Mouse (Mus musculus): ENCODE measurements at regions not wholly inside any gene's neighbourhood (a gene's known extent, or its start where the extent isn't known, plus 50 kb on each side); places are given as distances from the start of the nearest gene placed in this dataset.
A peak's percentile ranks its signal among the peaks of the same experiment; 100 is the strongest.

DNA sequence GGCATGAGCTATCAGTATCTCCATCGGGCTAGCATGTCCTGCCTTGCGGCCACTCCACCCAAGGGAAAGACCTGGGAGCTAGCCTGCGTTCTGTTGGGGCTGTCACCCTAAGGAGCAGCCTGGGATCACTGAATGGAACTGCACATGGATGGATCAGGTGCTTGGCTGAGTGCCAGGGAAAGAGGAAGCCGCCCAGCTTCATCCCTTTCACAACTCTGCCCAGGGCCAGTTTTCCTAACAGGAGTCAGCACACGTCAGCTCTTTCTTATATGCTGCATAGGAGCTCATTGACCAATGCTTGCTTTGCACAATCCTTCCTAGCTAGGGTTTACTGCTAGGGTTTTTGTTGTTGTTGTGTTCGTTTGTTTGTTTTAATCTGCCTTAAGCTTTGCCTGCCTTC lies 134.3 kb upstream of the Mylip start:
- ATAC-seq = no peak
- H3K9me3 ChIP-seq = no peaks in the 10 kb centered on the region
- no peaks in the 10 kb centered on the region for H3K4me1 ChIP-seq (replicated peaks)
- H3K4me2 ChIP-seq (replicated peaks) = no peak overlapping the region
- 82% methylated on average over 6 of the region's 6 CpGs for WGBS
- no peak overlapping the region for H3K9ac ChIP-seq (replicated peaks)
- no peaks in the 10 kb centered on the region for H3K36me3 ChIP-seq
- no peak overlapping the region for H3K27ac ChIP-seq
- no peaks in the 10 kb centered on the region for H3K27me3 ChIP-seq
- H3K4me3 ChIP-seq (replicated peaks) = no peak overlapping the region

DNA sequence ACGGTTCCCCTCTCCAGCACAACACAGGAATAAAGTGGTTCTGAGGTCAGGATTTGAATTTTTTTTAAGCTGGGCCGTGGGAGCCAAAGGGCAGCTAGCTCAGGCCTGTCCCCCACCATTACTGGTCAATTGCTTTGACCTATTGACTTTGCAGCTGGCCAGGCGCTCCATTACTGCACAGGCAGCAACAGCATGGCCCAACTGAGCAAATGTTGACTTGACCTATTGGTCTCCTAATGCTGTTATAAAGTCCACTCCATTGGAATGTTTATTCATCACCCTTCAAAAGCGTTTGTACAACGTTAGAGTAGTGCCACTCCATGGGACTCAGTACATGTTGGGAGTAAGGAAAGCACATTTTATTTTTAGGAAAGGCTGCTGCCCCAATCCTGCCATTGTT lies 127.5 kb upstream of the Mylip start:
- Histone ChIP-seq H3K36me3 (no peaks in the 10 kb centered on the region), H3K4me2 (replicated peaks) (no peak overlapping the region), H3K9me3 (no peaks in the 10 kb centered on the region), H3K27me3 (no peaks in the 10 kb centered on the region), H3K9ac (replicated peaks) (no peak overlapping the region), H3K27ac (no peak overlapping the region), H3K4me3 (replicated peaks) (no peak overlapping the region), H3K4me1 (replicated peaks) (no peaks in the 10 kb centered on the region)
- ATAC-seq = no peak
- WGBS = 65% methylated on average over 5 of the region's 5 CpGs

DNA sequence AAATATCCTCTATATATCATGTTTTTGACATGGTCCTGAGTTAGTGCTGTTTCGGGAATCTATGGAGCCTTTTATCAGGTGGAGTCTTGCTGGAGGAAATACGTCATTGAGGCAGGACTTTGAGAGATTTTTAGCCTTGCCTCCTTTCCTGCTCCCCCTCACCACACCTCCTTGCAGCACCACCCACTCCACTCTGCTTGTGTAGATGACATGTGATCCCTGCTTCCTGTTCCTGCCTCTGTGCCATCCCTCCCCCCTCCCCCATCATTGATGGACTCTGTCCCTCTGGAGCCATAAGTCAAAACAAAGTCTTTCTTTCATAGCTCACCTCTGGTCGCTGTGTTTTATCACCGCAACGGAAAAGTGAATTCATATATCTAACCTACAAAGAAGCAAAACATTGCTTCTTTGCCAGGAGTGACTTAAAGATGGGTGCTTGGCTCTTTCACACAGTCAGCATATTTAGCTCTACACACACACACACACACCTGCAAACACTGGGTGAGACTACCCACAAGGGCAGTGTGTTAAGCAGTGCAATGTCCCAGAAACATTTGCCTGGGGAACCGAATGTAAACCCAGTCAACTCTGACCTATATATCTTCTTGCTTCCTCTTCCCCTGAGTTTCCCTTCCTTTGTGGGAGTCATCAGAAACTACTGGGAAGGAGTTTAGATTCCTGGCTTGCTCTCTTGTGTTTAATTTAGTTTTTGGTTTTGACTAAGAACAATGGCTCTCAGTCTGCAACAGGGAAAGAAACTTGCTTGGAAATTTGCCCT lies 123.1 kb upstream of the Mylip start:
- Histone ChIP-seq H3K9ac (replicated peaks) (no peak overlapping the region), H3K9me3 (no peaks in the 10 kb centered on the region), H3K27me3 (no peaks in the 10 kb centered on the region), H3K4me3 (replicated peaks) (no peak overlapping the region), H3K4me2 (replicated peaks) (no peak overlapping the region), H3K36me3 (no peaks in the 10 kb centered on the region), H3K27ac (no peak overlapping the region), H3K4me1 (replicated peaks) (no peaks in the 10 kb centered on the region)
- no peak for ATAC-seq
- 91% methylated on average over 6 of the region's 6 CpGs for WGBS

GRCm38 (mm10) chr13:45267446-45267845 lies 122.1 kb upstream of the Mylip start:
- Histone ChIP-seq H3K27ac (no peak overlapping the region), H3K36me3 (no peaks in the 10 kb centered on the region), H3K27me3 (no peaks in the 10 kb centered on the region), H3K4me1 (replicated peaks) (no peaks in the 10 kb centered on the region), H3K9me3 (no peaks in the 10 kb centered on the region), H3K9ac (replicated peaks) (no peak overlapping the region), H3K4me2 (replicated peaks) (no peak overlapping the region), H3K4me3 (replicated peaks) (no peak overlapping the region)
- no peak for ATAC-seq
- 82% methylated on average over 5 of the region's 5 CpGs for WGBS

- H3K4me3 ChIP-seq (replicated peaks) = no peak overlapping the region
- H3K27ac ChIP-seq = 0 out of 2 replicates have a peak overlapping the region, but pooled peaks have one; percentile 5
- 51% methylated on average over 4 of the region's 4 CpGs for WGBS
- H3K36me3 ChIP-seq = no peaks in the 10 kb centered on the region
- H3K9ac ChIP-seq (replicated peaks) = no peak overlapping the region
- no peaks in the 10 kb centered on the region for H3K9me3 ChIP-seq
- no peaks in the 10 kb centered on the region for H3K27me3 ChIP-seq
- no peak overlapping the region for H3K4me2 ChIP-seq (replicated peaks)
- no peaks in the 10 kb centered on the region for H3K4me1 ChIP-seq (replicated peaks)
- ATAC-seq = peak; percentile 24; the same call in 1 of the 2 replicates
Measured at GRCm38 (mm10) chr13:45267906-45268305, 121.6 kb upstream of the Mylip start.

DNA sequence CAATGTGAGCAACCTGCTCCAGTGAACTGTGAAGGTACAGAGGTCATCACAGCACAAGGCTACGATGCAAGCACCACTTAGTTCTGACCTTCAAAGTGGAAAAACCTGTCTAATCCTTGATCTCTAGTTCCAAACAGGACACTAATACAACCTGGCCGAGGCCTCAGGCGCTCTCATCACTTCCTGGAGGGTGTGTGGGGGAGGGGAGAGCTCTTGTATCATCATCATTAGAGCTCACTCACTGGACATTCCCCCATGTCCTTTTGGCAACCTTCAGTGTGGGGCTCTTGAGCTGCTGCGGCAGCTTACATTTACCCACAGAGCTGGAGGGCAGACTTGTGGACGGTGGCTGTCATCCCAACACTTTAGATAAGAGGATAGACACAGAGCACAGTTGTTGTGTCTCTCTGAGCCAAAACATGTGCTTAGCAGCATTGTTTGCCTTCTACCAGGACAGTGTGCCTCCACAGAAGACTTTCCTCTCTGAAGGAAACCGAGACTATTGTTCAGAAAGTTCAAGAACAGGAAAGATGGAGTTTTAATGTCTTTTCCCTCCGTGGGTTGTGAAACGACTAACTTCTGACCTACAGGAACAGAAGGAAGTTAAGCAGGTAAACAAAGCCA lies 115.2 kb upstream of the Mylip start:
- no peaks in the 10 kb centered on the region for H3K27me3 ChIP-seq
- H3K4me1 ChIP-seq (replicated peaks) = no peaks in the 10 kb centered on the region
- H3K36me3 ChIP-seq = no peaks in the 10 kb centered on the region
- no peak overlapping the region for H3K27ac ChIP-seq
- H3K4me3 ChIP-seq (replicated peaks) = no peak overlapping the region
- ATAC-seq = no peak
- no peaks in the 10 kb centered on the region for H3K9me3 ChIP-seq
- WGBS = 81% methylated on average over 8 of the region's 8 CpGs
- no peak overlapping the region for H3K4me2 ChIP-seq (replicated peaks)
- H3K9ac ChIP-seq (replicated peaks) = no peak overlapping the region

DNA sequence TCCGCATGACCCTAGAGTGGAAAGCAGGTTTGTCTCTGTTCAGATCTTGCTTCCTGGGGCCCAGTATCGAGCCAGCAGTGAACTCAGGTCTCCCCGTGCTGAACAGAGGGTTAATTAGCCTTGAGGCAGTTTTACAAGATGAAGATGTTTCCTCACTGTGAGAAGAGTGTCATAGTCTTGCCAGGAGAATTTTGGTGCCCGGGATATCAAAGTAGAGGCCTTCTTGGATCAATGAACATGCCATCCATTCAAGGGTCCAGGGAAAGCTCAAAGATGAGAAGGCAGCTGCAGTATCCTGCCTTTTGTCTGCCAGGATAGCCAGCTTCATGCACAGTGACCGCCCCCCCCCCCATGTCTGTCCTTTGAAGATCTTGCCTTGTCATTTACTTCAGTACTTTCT lies 114.2 kb upstream of the Mylip start:
- no peaks in the 10 kb centered on the region for H3K27me3 ChIP-seq
- H3K4me1 ChIP-seq (replicated peaks) = no peaks in the 10 kb centered on the region
- H3K4me2 ChIP-seq (replicated peaks) = no peak overlapping the region
- 61% methylated on average over 5 of the region's 5 CpGs for WGBS
- no peaks in the 10 kb centered on the region for H3K36me3 ChIP-seq
- no peak overlapping the region for H3K4me3 ChIP-seq (replicated peaks)
- H3K9me3 ChIP-seq = no peaks in the 10 kb centered on the region
- ATAC-seq = no peak
- H3K9ac ChIP-seq (replicated peaks) = no peak overlapping the region
- H3K27ac ChIP-seq = no peak overlapping the region

GRCm38 (mm10) chr13:45277842-45278416 lies 111.6 kb upstream of the Mylip start:
- Histone ChIP-seq H3K4me3 (replicated peaks) (no peak overlapping the region), H3K27me3 (no peaks in the 10 kb centered on the region), H3K27ac (no peak overlapping the region), H3K4me1 (replicated peaks) (no peaks in the 10 kb centered on the region), H3K36me3 (no peaks in the 10 kb centered on the region), H3K4me2 (replicated peaks) (no peak overlapping the region), H3K9ac (replicated peaks) (no peak overlapping the region), H3K9me3 (no peaks in the 10 kb centered on the region)
- ATAC-seq = no peak
- 86% methylated on average over 7 of the region's 7 CpGs for WGBS

DNA sequence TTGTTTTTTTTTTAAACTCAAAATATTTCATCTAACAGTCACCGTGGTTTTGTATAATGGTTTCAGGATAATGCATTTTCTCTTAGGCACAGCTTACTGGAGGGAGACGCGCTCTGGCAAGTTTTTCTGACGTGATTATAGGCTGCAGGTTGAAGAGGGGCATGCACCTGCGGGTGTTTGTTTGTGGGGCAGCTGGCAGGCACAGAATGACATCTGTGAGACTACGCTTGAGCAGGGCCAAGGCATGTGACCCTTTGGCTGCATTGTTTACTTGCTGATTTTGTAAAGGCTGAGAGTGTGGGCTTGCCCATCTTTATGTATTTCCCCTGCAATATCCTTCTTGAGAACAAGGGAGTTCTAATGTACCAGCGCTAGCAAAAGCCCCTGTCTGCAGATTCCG lies 108.4 kb upstream of the Mylip start:
- no peak overlapping the region for H3K4me3 ChIP-seq (replicated peaks)
- WGBS = 71% methylated on average over 8 of the region's 8 CpGs
- no peak overlapping the region for H3K9ac ChIP-seq (replicated peaks)
- no peak overlapping the region for H3K4me2 ChIP-seq (replicated peaks)
- no peak overlapping the region for H3K27ac ChIP-seq
- no peaks in the 10 kb centered on the region for H3K36me3 ChIP-seq
- no peaks in the 10 kb centered on the region for H3K4me1 ChIP-seq (replicated peaks)
- no peaks in the 10 kb centered on the region for H3K9me3 ChIP-seq
- H3K27me3 ChIP-seq = no peaks in the 10 kb centered on the region
- no peak for ATAC-seq

GRCm38 (mm10) chr13:45286651-45287050 lies 102.9 kb upstream of the Mylip start:
- 81% methylated on average over 2 of the region's 2 CpGs for WGBS
- H3K4me2 ChIP-seq (replicated peaks) = no peak overlapping the region
- no peaks in the 10 kb centered on the region for H3K36me3 ChIP-seq
- no peaks in the 10 kb centered on the region for H3K4me1 ChIP-seq (replicated peaks)
- no peak overlapping the region for H3K9ac ChIP-seq (replicated peaks)
- no peaks in the 10 kb centered on the region for H3K27me3 ChIP-seq
- H3K4me3 ChIP-seq (replicated peaks) = no peak overlapping the region
- ATAC-seq = no peak
- H3K9me3 ChIP-seq = 0 out of 2 replicates have a peak, but pooled peaks cover 3% of the 10 kb centered on the region
- H3K27ac ChIP-seq = no peak overlapping the region

DNA sequence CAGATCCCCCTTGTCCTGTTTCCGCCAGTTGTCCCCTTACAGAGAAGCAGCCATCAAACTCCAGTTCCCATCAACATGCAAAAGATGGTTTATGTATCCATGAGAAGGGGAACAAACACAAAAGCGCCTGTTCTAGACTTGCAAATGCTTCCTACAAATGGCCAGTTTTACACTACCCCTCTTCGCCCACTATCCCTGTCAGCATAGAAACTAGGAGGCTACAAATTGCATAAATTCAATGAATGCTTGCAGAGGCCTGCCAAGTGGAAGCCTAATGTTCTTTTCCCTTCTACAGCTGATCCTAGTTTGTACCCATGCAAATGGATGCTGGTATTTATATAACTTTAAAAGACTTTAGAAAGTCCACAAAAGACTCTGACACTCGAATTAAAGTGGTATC lies 102.3 kb upstream of the Mylip start:
- Histone ChIP-seq H3K9me3 (0 out of 2 replicates have a peak, but pooled peaks cover 3% of the 10 kb centered on the region), H3K36me3 (no peaks in the 10 kb centered on the region), H3K4me2 (replicated peaks) (no peak overlapping the region), H3K27ac (no peak overlapping the region), H3K4me3 (replicated peaks) (no peak overlapping the region), H3K9ac (replicated peaks) (no peak overlapping the region), H3K4me1 (replicated peaks) (no peaks in the 10 kb centered on the region), H3K27me3 (no peaks in the 10 kb centered on the region)
- no peak for ATAC-seq
- 89% methylated on average over 4 of the region's 4 CpGs for WGBS

- Histone ChIP-seq H3K27me3 (no peaks in the 10 kb centered on the region), H3K4me3 (replicated peaks) (no peak overlapping the region), H3K27ac (no peak overlapping the region), H3K4me2 (replicated peaks) (no peak overlapping the region), H3K9ac (replicated peaks) (no peak overlapping the region), H3K9me3 (0 out of 2 replicates have a peak, but pooled peaks cover 3% of the 10 kb centered on the region), H3K4me1 (replicated peaks) (no peaks in the 10 kb centered on the region), H3K36me3 (no peaks in the 10 kb centered on the region)
- WGBS = 82% methylated on average over 11 of the region's 11 CpGs
- ATAC-seq = no peak
Measured at GRCm38 (mm10) chr13:45289976-45290375, 99.6 kb upstream of the Mylip start.
